Mouse (Mus musculus): ENCODE measurements around the gene Cep95.

DNA sequence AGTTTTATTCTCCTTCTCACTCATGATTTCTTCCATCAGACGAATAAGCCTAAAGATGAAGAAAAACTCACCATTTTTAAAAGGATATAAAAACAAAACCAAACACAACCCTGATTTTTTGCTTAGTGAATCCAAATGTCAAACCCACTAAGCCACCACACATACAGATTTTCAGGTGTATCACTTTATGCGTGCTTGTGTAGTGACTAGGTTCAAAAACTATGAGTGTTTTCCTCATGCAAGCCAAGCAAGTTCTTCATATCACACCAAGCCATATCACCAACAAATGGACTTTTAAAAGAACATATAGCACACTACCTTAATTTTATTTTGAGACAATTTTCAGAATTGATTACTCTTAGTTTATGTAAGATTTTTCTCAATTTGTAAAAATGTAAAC is 4.6 kb upstream of the Cep95 start:
- TF ChIP-seq CTCF (conservative IDR thresholded peaks at IDR 0.05 in 1 of 2, IDR thresholded peaks at IDR 0.05 in 1 of 2; ENCODE audit: low read depth in 2 of 2, low read length in 2 of 2): no peak
- TF ChIP-seq MAFK (IDR thresholded peaks at IDR 0.05; ENCODE audit: insufficient replicate concordance, low read length): no peak
- TF ChIP-seq KAT2A (IDR thresholded peaks at IDR 0.05; ENCODE audit: insufficient replicate concordance, low read length): no peak
- TF ChIP-seq EP300 (IDR thresholded peaks at IDR 0.05; ENCODE audit: low read length): no peak
- TF ChIP-seq MAZ (IDR thresholded peaks at IDR 0.05; ENCODE audit: low read depth, low read length): no peak
- no peak for TF ChIP-seq ZKSCAN1 (IDR thresholded peaks at IDR 0.05; ENCODE audit: borderline replicate concordance, low read depth, low read length)
- no peak for TF ChIP-seq UBTF (IDR thresholded peaks at IDR 0.05; ENCODE audit: low read depth, low read length)
- no peak; the same call in 1 of the 2 replicates for TF ChIP-seq POLR2A (IDR thresholded peaks at IDR 0.05; ENCODE audit: low read depth, low read length)
- TF ChIP-seq MAX (IDR thresholded peaks at IDR 0.05; ENCODE audit: low read length): no peak
- no peak for TF ChIP-seq USF2 (conservative IDR thresholded peaks at IDR 0.05; ENCODE audit: low read depth, low read length)
- TF ChIP-seq CHD2 (IDR thresholded peaks at IDR 0.05; ENCODE audit: low read length): no peak
- TF ChIP-seq USF1 (IDR thresholded peaks at IDR 0.05; ENCODE audit: low read depth, low read length): no peak
